Mouse (Mus musculus) liver, embryonic 11.5 days (tissue): ENCODE results near the gene Gm36864. TPM values are rescaled to one million over a fixed set of nuclear protein-coding genes. Genes with fewer than 3 reads are reported as not detected.
A peak's percentile ranks its signal among the peaks of the same experiment; 100 is the strongest.
"Not testable (repeated sequence)": the region's sequence is repeated elsewhere in the genome, so short reads cannot be mapped to it uniquely, and the experiment has no call there.

ENCODE experiments used
- ATAC-seq: fragments of 200-750 bp; cut with Nextera tagmentation; replicated peaks from 2 replicates; pipeline ENCODE4 v1.8.0; 2017; ENCODE audit warnings: moderate number of reproducible peaks, mild to moderate bottlenecking, moderate TSS enrichment, moderate library complexity; ENCODE audit not compliant: low FRiP score
- DNase-seq: peaks from one replicate; pipeline ENCODE4 v3.0.0-alpha.2; 2017; ENCODE audit warnings: low spot score
- H3K27ac ChIP-seq: fragments of 300-500 bp; sonication (generic); 2 replicates; pipeline ENCODE4 v1.5.1; 2014; ENCODE audit warnings: mild to moderate bottlenecking, low read depth, low read length, control low read depth
- H3K27me3 ChIP-seq: fragments of 300-500 bp; sonication (generic); replicated peaks from 2 replicates; pipeline ENCODE4 v1.6.1; 2014; ENCODE audit warnings: low read length, mixed read lengths; ENCODE audit not compliant: control insufficient read depth, insufficient read depth
- H3K36me3 ChIP-seq: fragments of 300-500 bp; sonication (generic); 2 replicates; pipeline ENCODE4 v1.6.1; 2014; ENCODE audit warnings: mild to moderate bottlenecking, low read length, moderate library complexity, mixed read lengths; ENCODE audit not compliant: control insufficient read depth, insufficient read depth
- H3K4me1 ChIP-seq: fragments of 300-500 bp; sonication (generic); replicated peaks from 2 replicates; pipeline ENCODE4 v1.6.1; 2014; ENCODE audit warnings: low read length, mixed read lengths; ENCODE audit not compliant: control insufficient read depth, insufficient read depth
- H3K4me2 ChIP-seq: fragments of 300-500 bp; sonication (generic); 2 replicates; pipeline ENCODE4 v1.6.1; 2014; ENCODE audit warnings: mild to moderate bottlenecking, control low read depth, moderate library complexity
- H3K4me3 ChIP-seq: fragments of 300-500 bp; sonication (generic); 2 replicates; pipeline ENCODE4 v1.5.1; 2014; ENCODE audit warnings: low read depth, low read length, control low read depth
- H3K9ac ChIP-seq: fragments of 300-500 bp; sonication (generic); 2 replicates; pipeline ENCODE4 v1.6.1; 2014; ENCODE audit warnings: low read depth, low read length, control low read depth
- H3K9me3 ChIP-seq: fragments of 300-500 bp; sonication (generic); 2 replicates; pipeline ENCODE4 v1.6.1; 2016; ENCODE audit warnings: low read length, inconsistent platforms, mixed read lengths; ENCODE audit not compliant: control insufficient read depth
- WGBS: fragments of 180-500 bp; shearing (Covaris S2); extraction: QIAGEN DNeasy Blood & Tissue Kit; methylation state at CpG from one replicate; pipeline ENCODE4 v1.1.7; 2014; 5-methylcytosine and 5-hydroxymethylcytosine counted together
- polyA plus RNA-seq: library from polyadenylated mRNA; unstranded; fragments of >200 nt; fragmentation: Nextera tagmentation; extraction: Ambion mirVana; gene quantifications from 2 replicates; pipeline ENCODE4 v1.2.1, GENCODE M21; 2014

Gm36864 gene
- polyA plus RNA-seq, 1 experiment from 2014 or later = not detected

DNA sequence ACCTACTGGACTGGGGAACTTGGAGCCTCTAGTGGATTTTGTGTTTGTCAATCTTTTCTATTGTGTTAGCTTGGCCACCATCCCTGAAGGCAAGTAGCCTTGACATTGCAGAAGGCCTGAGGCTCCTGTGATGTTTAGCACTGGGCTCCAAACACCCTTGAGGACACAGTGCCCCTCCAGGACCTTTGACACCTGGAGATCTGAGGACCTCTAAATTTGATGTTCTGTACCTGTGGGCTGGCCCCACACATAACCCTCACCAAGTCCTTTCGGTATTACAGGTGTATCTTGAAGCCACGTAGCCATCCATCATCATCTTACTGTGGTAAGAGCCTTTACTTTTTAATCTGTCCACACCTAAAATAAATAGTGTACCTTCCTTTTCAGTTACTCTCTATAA is 12.0 kb downstream of the Gm36864 start:
- WGBS = 83% methylated on average over 2 of the region's 2 CpGs
- Histone ChIP-seq H3K9ac (peak overlapping the region; percentile 97), H3K36me3 (peaks cover 36% of the 10 kb centered on the region), H3K9me3 (no peaks in the 10 kb centered on the region), H3K27ac (no peak overlapping the region), H3K4me1 (peaks cover 20% of the 10 kb centered on the region), H3K27me3 (no peaks in the 10 kb centered on the region), H3K4me3 (peak overlapping the region; percentile 96), H3K4me2 (peak overlapping the region; percentile 90)
- ATAC-seq (no peak), DNase-seq (no peak)

DNA sequence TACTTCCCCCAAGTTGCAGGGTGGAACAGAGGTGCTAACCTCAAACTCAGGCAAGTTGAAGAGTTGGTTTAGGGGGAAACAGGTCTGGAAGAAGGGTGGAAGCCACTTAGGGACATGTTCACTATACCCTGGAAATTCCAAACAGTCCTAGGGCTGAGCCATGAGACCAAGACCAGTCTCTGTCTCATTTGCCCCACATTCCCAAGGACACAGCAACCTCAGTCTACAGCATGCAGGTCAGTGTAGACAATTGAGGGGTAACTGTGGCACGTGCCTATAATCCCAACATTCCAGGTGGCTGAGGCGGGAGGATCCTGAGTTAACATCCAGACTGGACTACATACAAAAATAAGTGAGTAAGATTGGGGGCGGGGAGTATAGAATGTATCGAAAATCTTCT is 13.3 kb downstream of the Gm36864 start:
- H3K27ac ChIP-seq = no peak overlapping the region
- ATAC-seq (no peak), DNase-seq (no peak)
- H3K27me3 ChIP-seq = no peaks in the 10 kb centered on the region
- no peaks in the 10 kb centered on the region for H3K9me3 ChIP-seq
- 0 out of 2 replicates have a peak overlapping the region, but pooled peaks have one; percentile 8 for H3K4me2 ChIP-seq
- H3K4me1 ChIP-seq = peaks cover 20% of the 10 kb centered on the region
- no peak overlapping the region for H3K4me3 ChIP-seq
- WGBS = 91% methylated on average over 4 of the region's 4 CpGs
- 0 out of 2 replicates have a peak overlapping the region, but pooled peaks have one; percentile 36 for H3K9ac ChIP-seq
- peaks cover 42% of the 10 kb centered on the region for H3K36me3 ChIP-seq

DNA sequence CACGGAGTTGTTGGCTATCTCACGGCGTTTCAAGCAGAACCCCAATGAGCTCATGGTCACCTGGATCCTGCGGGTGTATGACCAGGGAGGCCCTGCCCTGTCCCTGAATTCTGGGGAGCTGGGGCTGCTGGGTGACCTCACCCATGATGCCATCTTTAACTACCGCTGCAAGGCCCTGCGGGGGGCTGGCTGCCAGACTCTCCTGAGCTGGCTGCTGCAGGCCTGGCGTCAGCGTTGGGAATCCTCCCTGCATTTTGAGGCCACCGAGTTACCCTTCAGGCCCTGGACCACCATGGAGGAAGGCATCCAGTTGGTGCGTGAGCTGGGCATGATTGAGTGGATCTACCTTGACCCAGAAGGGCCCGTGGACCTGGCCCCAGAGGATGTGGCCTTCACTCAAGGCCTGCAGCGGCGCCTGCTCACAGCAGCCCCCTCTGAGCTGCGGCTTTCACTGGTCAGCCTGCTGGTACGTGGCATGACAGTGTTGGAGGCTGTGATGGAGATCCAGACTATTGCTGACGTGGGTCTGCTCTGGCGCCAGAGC is 14.8 kb downstream of the Gm36864 start:
- not testable (repeated sequence) for H3K4me2 ChIP-seq, H3K27ac ChIP-seq, ATAC-seq, H3K4me3 ChIP-seq, H3K27me3 ChIP-seq, H3K9me3 ChIP-seq, H3K9ac ChIP-seq, DNase-seq
- Histone ChIP-seq H3K4me1 (peaks cover 13% of the 10 kb centered on the region), H3K36me3 (peaks cover 42% of the 10 kb centered on the region)
- 90% methylated on average over 17 of the region's 17 CpGs for WGBS

DNA sequence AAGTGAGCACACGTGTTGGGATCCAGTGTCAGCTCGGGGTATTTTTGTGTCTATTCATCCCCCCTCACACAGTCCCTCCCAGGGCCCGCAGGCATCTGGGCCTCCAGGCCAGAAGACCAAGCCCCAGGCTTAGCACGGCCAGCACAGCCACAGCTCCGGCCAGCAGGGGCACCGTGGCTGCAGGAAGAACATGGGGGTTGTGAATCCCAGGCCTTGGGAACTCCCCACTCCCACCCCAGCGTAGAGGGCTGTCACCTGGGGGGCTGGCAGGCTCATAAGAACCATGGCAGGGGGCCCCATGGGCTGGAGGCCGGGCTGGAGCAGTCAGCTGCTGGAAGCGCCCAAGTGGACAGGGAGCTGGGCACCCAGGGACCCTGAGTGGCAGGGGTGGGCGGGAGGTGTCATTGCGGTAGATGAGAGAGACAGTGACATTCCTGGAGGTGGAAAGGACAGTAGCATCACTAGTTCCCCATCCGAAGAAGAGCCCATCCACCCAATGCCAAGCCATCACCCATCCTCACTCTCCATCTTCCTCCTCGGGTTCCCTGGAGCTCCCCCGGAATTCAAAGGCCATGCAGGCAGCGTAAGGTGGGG is 17.1 kb downstream of the Gm36864 start:
- H3K9me3 ChIP-seq = no peaks in the 10 kb centered on the region
- H3K36me3 ChIP-seq = peaks cover 42% of the 10 kb centered on the region
- no peaks in the 10 kb centered on the region for H3K27me3 ChIP-seq
- no peak overlapping the region for H3K9ac ChIP-seq
- DNase-seq = no peak
- no peak overlapping the region; the same call in 1 of the 2 replicates for H3K27ac ChIP-seq
- H3K4me2 ChIP-seq = no peak overlapping the region
- peaks cover 8% of the 10 kb centered on the region for H3K4me1 ChIP-seq
- ATAC-seq = peak; percentile 27
- 66% methylated on average over 15 of the region's 15 CpGs for WGBS
- no peak overlapping the region for H3K4me3 ChIP-seq

DNA sequence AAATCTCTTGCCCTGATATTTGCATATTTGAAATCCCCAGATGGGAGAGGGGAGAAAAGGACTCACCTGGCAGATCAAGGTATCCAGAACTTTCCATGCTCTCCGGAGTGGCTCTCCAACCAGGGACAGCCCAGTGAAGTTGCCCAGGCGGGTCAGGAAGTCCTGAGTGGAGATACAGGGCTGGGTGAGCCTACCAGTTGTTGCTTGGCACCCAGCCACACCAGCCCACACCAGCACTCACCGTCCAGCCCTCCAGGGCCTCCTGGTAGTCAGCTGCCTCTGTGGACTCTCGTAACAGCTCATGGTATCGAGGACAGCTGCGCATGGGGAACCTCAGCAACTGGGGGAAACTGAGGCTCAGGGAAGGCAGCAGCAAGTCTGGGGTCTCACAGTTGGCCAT is 19.0 kb downstream of the Gm36864 start:
- no peak for DNase-seq
- H3K9ac ChIP-seq = no peak overlapping the region
- 79% methylated on average over 6 of the region's 6 CpGs for WGBS
- no peaks in the 10 kb centered on the region for H3K9me3 ChIP-seq
- no peak overlapping the region for H3K4me3 ChIP-seq
- no peaks in the 10 kb centered on the region for H3K27me3 ChIP-seq
- ATAC-seq = no peak
- H3K36me3 ChIP-seq = peaks cover 27% of the 10 kb centered on the region
- no peak overlapping the region for H3K27ac ChIP-seq
- no peak overlapping the region for H3K4me2 ChIP-seq
- no peaks in the 10 kb centered on the region for H3K4me1 ChIP-seq

DNA sequence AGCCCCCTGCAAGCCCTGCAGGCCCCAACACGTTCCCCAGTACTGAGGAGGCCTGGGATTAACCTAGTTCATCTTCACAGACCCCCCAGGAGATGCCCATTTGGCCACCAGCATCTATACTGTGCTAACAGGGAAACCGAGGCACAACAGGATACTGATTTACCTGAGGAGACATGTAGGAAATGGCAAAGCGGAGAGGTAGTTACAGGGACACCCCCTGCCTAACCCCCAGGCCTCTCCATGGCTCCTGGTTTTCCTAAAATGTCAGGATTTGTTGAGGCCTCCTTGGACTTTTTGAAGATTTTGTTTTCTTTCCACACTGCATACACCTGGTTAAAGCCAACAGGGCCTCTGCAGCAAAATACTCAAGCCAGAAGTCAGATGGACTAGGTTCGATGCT is 21.3 kb downstream of the Gm36864 start, which contains the start of gene Acp4:
Acp4 (minus strand) TSS at position 101 of the 400 bp plus-strand sequence.
- H3K4me2 ChIP-seq = no peak within 1 kb of the TSS
- no peak for DNase-seq
- no peak within 1 kb of the TSS for H3K9ac ChIP-seq
- H3K9me3 ChIP-seq = no peaks in the 10 kb centered on the region
- H3K27ac ChIP-seq = no peak within 1 kb of the TSS
- peaks cover 13% of the 10 kb centered on the region for H3K36me3 ChIP-seq
- no peaks in the 10 kb centered on the region for H3K4me1 ChIP-seq
- ATAC-seq = no peak
- no peak within 1 kb of the TSS for H3K4me3 ChIP-seq
- H3K27me3 ChIP-seq = 0 out of 2 replicates have a peak, but pooled peaks cover 2% of the 10 kb centered on the region
- WGBS = 62% methylated on average over 4 of the region's 4 CpGs

DNA sequence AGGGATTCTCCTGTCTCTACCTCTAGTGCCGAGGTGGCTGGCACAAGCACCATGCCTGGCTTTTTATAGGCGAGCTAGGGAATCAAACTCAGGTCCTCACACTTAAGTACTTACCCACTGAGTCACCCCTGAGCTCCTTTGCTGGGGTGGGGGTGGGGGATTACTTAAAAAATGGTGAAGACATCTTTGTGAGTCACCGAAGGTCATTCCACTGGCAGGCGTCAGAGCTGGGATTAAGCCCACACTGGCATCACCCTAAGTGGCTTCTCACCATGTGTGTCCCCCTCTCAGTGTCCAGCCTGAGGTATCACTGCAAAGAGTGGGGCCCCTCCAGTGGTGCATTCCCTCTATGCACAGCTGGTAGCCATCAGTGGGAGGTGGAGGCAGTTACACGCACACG is 24.4 kb downstream of the Gm36864 start:
- no peak for ATAC-seq
- no peak overlapping the region for H3K27ac ChIP-seq
- no peak overlapping the region for H3K9ac ChIP-seq
- H3K4me1 ChIP-seq = peaks cover 4% of the 10 kb centered on the region
- no peak overlapping the region for H3K4me2 ChIP-seq
- peaks cover 17% of the 10 kb centered on the region for H3K27me3 ChIP-seq
- no peaks in the 10 kb centered on the region for H3K9me3 ChIP-seq
- H3K36me3 ChIP-seq = no peaks in the 10 kb centered on the region
- no peak overlapping the region for H3K4me3 ChIP-seq
- DNase-seq = no peak
- 66% methylated on average over 6 of the region's 6 CpGs for WGBS

DNA sequence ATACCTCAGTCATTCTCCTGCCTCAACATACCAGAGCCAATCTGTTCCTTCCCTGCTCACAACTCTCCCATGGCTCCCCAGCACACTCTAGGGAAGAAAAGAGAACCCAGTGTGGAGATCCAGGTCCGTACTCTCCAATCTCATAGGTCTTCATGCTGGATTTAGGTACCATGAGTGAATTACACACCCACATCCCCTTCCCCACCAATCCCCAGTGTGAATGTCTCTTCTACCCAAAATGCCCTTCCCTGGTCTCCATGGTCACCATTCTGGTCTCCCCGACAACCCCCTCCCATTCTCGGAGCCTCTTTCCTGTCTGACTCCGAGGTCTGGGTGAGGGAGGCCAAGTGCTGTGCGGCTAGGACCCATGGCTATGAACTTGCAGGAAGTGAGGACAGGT is 25.2 kb downstream of the Gm36864 start, which contains the start of gene Gm15517:
Gm15517 (plus strand) TSS at position 301 of the 400 bp plus-strand sequence.
- no peaks in the 10 kb centered on the region for H3K36me3 ChIP-seq
- 58% methylated on average over 5 of the region's 5 CpGs for WGBS
- no peak within 1 kb of the TSS for H3K4me2 ChIP-seq
- peaks cover 4% of the 10 kb centered on the region for H3K4me1 ChIP-seq
- ATAC-seq (no peak), DNase-seq (no peak)
- peaks cover 17% of the 10 kb centered on the region for H3K27me3 ChIP-seq
- H3K4me3 ChIP-seq = no peak within 1 kb of the TSS
- H3K9me3 ChIP-seq = no peaks in the 10 kb centered on the region
- H3K27ac ChIP-seq = no peak within 1 kb of the TSS
- no peak within 1 kb of the TSS for H3K9ac ChIP-seq
